Comparison of ENCODE assay signal across 9 mouse cellular contexts in genomic region chr12:32292749-32293128, GRCm38 (mm10).
DNase-seq lines count a peak whose midpoint lies in the region; ATAC-seq lines count a peak whose summit lies in the region.
"Had no signal": no experiment of that assay in that cellular context is flagged by ENCODE, and none has a peak within 500 bp of the region (broad histone marks: within the 10 kb centered on the region; RNA-seq: fewer than 3 reads in every experiment).

No protein-coding gene starts in this region.

- no peak for ATAC-seq in embryonic facial prominence, embryonic 14.5 days (ENCODE audit: low read depth)
- peak; percentile 56 for ATAC-seq in inflammation-experienced regulatory T-cells, adult 6 months
- ATAC-seq in stomach, embryonic 16.5 days (ENCODE audit: insufficient read depth, low FRiP score) = no peak

- DNase-seq in embryonic facial prominence, embryonic 14.5 days (ENCODE audit: low spot score) = no peak
- DNase-seq in embryonic facial prominence, embryonic 10.5 days (ENCODE audit: low spot score) = no peak
- DNase-seq in adrenal gland, adult 2 months = peak; percentile 54
- peak; percentile 35 for DNase-seq in lung, postnatal 10 days
- DNase-seq in frontal cortex, adult 2 months (ENCODE audit: extremely low spot score in 1 of 2, low spot score in 1 of 2) = no peak
- no peak for DNase-seq in frontal cortex, postnatal 14 days (ENCODE audit: low spot score in 2 of 2)

- H3K4me3 ChIP-seq in embryonic facial prominence, embryonic 14.5 days (ENCODE audit: low read depth, low read length) = no peak overlapping the region
- H3K4me3 ChIP-seq in embryonic facial prominence, embryonic 10.5 days = no peak overlapping the region
- no peak overlapping the region for H3K4me3 ChIP-seq in stomach, embryonic 16.5 days (replicated peaks; ENCODE audit: low read length)

- WGBS in embryonic facial prominence, embryonic 14.5 days = 62% methylated on average over 5 of the region's 5 CpGs
- WGBS in embryonic facial prominence, embryonic 10.5 days = 69% methylated on average over 5 of the region's 5 CpGs
- WGBS in stomach, embryonic 16.5 days = 68% methylated on average over 5 of the region's 5 CpGs

- H3K9ac ChIP-seq in embryonic facial prominence, embryonic 14.5 days (ENCODE audit: low read depth, low read length) = no peak overlapping the region
- no peak overlapping the region for H3K9ac ChIP-seq in stomach, embryonic 16.5 days (ENCODE audit: low read length)

- H3K27ac ChIP-seq in embryonic facial prominence, embryonic 14.5 days (replicated peaks; ENCODE audit: low read depth, low read length) = no peak overlapping the region
- H3K27ac ChIP-seq in embryonic facial prominence, embryonic 10.5 days (replicated peaks) = no peak overlapping the region
- no peak overlapping the region for H3K27ac ChIP-seq in stomach, embryonic 16.5 days (ENCODE audit: low read length)
- H3K27ac ChIP-seq: hindbrain, embryonic 15.5 days had no signal

- H3K4me1 ChIP-seq in embryonic facial prominence, embryonic 14.5 days (ENCODE audit: control insufficient read depth, insufficient read depth, low read length) = no peaks in the 10 kb centered on the region
- H3K4me1 ChIP-seq in embryonic facial prominence, embryonic 10.5 days = no peaks in the 10 kb centered on the region
- no peaks in the 10 kb centered on the region for H3K4me1 ChIP-seq in stomach, embryonic 16.5 days (ENCODE audit: control insufficient read depth, insufficient read depth, low read length)
- H3K4me1 ChIP-seq: hindbrain, embryonic 15.5 days had no signal

- 0 out of 2 replicates have a peak overlapping the region, but pooled peaks have one; percentile 54 for H3K4me2 ChIP-seq in embryonic facial prominence, embryonic 14.5 days (ENCODE audit: low read depth, low read length)
- peak overlapping the region; percentile 58; the same call in 1 of the 2 replicates for H3K4me2 ChIP-seq in stomach, embryonic 16.5 days (ENCODE audit: low read depth, low read length)

- no peaks in the 10 kb centered on the region for H3K27me3 ChIP-seq in embryonic facial prominence, embryonic 14.5 days (replicated peaks; ENCODE audit: control insufficient read depth, insufficient read depth, low read length)
- no peaks in the 10 kb centered on the region for H3K27me3 ChIP-seq in embryonic facial prominence, embryonic 10.5 days (replicated peaks; ENCODE audit: low read depth, poor library complexity, severe bottlenecking)
- no peaks in the 10 kb centered on the region for H3K27me3 ChIP-seq in stomach, embryonic 16.5 days (ENCODE audit: control insufficient read depth, insufficient read depth, low read length)
- H3K27me3 ChIP-seq: hindbrain, embryonic 15.5 days had no signal

- H3K36me3 ChIP-seq in embryonic facial prominence, embryonic 14.5 days (ENCODE audit: control insufficient read depth, insufficient read depth, low read length) = no peaks in the 10 kb centered on the region
- no peaks in the 10 kb centered on the region for H3K36me3 ChIP-seq in embryonic facial prominence, embryonic 10.5 days (replicated peaks)
- no peaks in the 10 kb centered on the region for H3K36me3 ChIP-seq in stomach, embryonic 16.5 days (ENCODE audit: control insufficient read depth, insufficient read depth, low read length)
- H3K36me3 ChIP-seq: hindbrain, embryonic 15.5 days had no signal

- no peaks in the 10 kb centered on the region for H3K9me3 ChIP-seq in embryonic facial prominence, embryonic 14.5 days (ENCODE audit: control insufficient read depth, low read length)
- H3K9me3 ChIP-seq in embryonic facial prominence, embryonic 10.5 days = no peaks in the 10 kb centered on the region
- H3K9me3 ChIP-seq in stomach, embryonic 16.5 days (replicated peaks; ENCODE audit: control insufficient read depth, low read length) = no peaks in the 10 kb centered on the region
- H3K9me3 ChIP-seq: hindbrain, embryonic 15.5 days had no signal

Comparison
In these comparisons a context has a peak if more than half of its experiments do, and no peak if none do; other contexts are left out.
1. DNase-seq: peak in adrenal gland, adult 2 months (single experiment) and lung, postnatal 10 days (single experiment); none in embryonic facial prominence, embryonic 14.5 days (single experiment), embryonic facial prominence, embryonic 10.5 days (single experiment), frontal cortex, adult 2 months (0 of 2) and frontal cortex, postnatal 14 days (0 of 2).